Mouse (Mus musculus) kidney, adult 9 months (tissue): ENCODE results near the gene Neil3.
"Not testable (repeated sequence)": the region's sequence is repeated elsewhere in the genome, so short reads cannot be mapped to it uniquely, and the experiment has no call there.

ENCODE experiments used
- DNase-seq: peaks from one replicate; pipeline ENCODE4 v3.0.0; 2022

The Neil3 gene

GRCm38 (mm10) chr8:53638495-53639171 is at the start of gene Neil3:
Gene Neil3 (minus strand): TSS chr8:53639065.
- DNase-seq = peak; percentile 82

- DNase-seq = no peak
Measured at GRCm38 (mm10) chr8:53680846-53681245, 42.0 kb upstream of the Neil3 start.

- DNase-seq = peak; percentile 54
Measured at GRCm38 (mm10) chr8:53663946-53664345, 25.1 kb upstream of the Neil3 start.

- DNase-seq = no peak
Measured at GRCm38 (mm10) chr8:53661436-53661835, 22.6 kb upstream of the Neil3 start.

- DNase-seq = no peak
Measured at GRCm38 (mm10) chr8:53630618-53631017, 8.2 kb downstream of the Neil3 start.

- no peak for DNase-seq
Measured at GRCm38 (mm10) chr8:53628864-53629415, 9.9 kb downstream of the Neil3 start.

- DNase-seq = no peak
Measured at GRCm38 (mm10) chr8:53623425-53623824, 15.4 kb downstream of the Neil3 start.

- DNase-seq = no peak
Measured at GRCm38 (mm10) chr8:53619196-53619595, 19.7 kb downstream of the Neil3 start.

- DNase-seq = no peak
Measured at GRCm38 (mm10) chr8:53614288-53614646, 24.6 kb downstream of the Neil3 start.

GRCm38 (mm10) chr8:53613577-53614287 is 25.1 kb downstream of the Neil3 start:
- no peak for DNase-seq

GRCm38 (mm10) chr8:53612297-53612696 is 26.6 kb downstream of the Neil3 start:
- no peak for DNase-seq

GRCm38 (mm10) chr8:53607040-53607439 is 31.8 kb downstream of the Neil3 start:
- DNase-seq = peak; percentile 43

- DNase-seq = no peak
Measured at GRCm38 (mm10) chr8:53604906-53605305, 34.0 kb downstream of the Neil3 start.

- no peak for DNase-seq
Measured at GRCm38 (mm10) chr8:53603672-53604071, 35.2 kb downstream of the Neil3 start.

- no peak for DNase-seq
Measured at GRCm38 (mm10) chr8:53600826-53601225, 38.0 kb downstream of the Neil3 start.

GRCm38 (mm10) chr8:53600025-53600811 is 38.6 kb downstream of the Neil3 start:
- DNase-seq = no peak

GRCm38 (mm10) chr8:53598101-53598500 is 40.8 kb downstream of the Neil3 start:
- no peak for DNase-seq

GRCm38 (mm10) chr8:53591777-53592176 is 47.1 kb downstream of the Neil3 start:
- DNase-seq = no peak

- DNase-seq = no peak
Measured at GRCm38 (mm10) chr8:53573600-53573999, 65.3 kb downstream of the Neil3 start.

- no peak for DNase-seq
Measured at GRCm38 (mm10) chr8:53566223-53566622, 72.6 kb downstream of the Neil3 start.

GRCm38 (mm10) chr8:53562441-53563040 is 76.3 kb downstream of the Neil3 start:
- no peak for DNase-seq

GRCm38 (mm10) chr8:53539585-53539984 is 99.3 kb downstream of the Neil3 start:
- DNase-seq = no peak

GRCm38 (mm10) chr8:53538049-53538448 is 100.8 kb downstream of the Neil3 start:
- DNase-seq = not testable (repeated sequence)
